ENCODE assay signal across 8 mouse cellular contexts in the genomic region with DNA sequence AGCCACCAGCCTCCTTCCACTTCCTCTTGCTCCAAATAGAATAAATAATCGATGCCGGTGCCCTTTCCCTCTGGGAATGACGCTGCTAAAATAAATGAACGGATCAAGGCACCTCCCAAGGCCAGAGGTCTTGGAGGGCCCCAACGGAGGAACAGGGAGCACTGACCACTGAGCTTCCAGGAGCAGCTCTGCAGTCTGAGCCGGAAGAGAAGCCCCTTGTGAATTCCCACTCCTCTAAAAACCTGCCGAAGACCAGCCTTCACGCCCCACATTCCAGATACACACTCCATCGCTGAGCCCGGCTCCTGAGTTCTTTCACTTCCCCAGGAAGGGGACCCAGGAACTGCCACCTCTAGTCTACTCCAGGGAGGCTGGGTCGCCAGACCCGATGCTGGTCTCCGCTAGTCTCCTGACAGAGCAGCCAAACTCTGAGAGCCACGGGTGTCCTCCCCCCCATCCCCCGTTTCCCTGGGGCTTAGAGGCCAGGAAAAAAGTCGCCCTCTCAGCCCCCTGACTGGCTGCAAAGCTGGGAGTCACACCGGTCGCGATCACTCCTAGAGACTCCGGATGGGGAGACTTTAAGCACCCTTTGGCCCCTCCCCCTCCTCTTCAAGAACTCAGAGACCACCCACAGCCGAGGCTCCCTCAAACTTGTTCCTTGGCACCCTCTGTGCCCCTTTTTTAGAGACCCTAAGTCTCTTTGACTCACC. TPM values are rescaled to one million over a fixed set of nuclear protein-coding genes. Genes with fewer than 3 reads are reported as not detected.
DNase-seq lines count a peak whose midpoint lies in the region; ATAC-seq and TF ChIP-seq lines count a peak whose summit lies in the region.

No protein-coding gene starts in this region.

- no peak for TF ChIP-seq CTCF in testis, adult 2 months (IDR thresholded peaks at IDR 0.05; ENCODE audit: control insufficient read depth, insufficient read depth, insufficient replicate concordance, low read depth, low read length)
- TF ChIP-seq CTCF in cortical plate, adult 2 months (IDR thresholded peaks at IDR 0.05; ENCODE audit: extremely low read depth, insufficient read depth, low read length), result no peak

- H3K36me3 ChIP-seq in testis, adult 2 months (ENCODE audit: control insufficient read depth, insufficient read depth, low read length), result no peaks in the 10 kb centered on the region
- peaks cover 8% of the 10 kb centered on the region for H3K36me3 ChIP-seq in heart, embryonic 16.5 days (ENCODE audit: control insufficient read depth, insufficient read depth)
- H3K36me3 ChIP-seq in limb, embryonic 11.5 days (ENCODE audit: control insufficient read depth, insufficient read depth, low read length), result no peaks in the 10 kb centered on the region
- H3K36me3 ChIP-seq in midbrain, embryonic 11.5 days (ENCODE audit: control insufficient read depth, insufficient read depth, low read length), result peaks cover 8% of the 10 kb centered on the region

- peak overlapping the region; percentile 93 for H3K9ac ChIP-seq in heart, embryonic 16.5 days (ENCODE audit: low read length)
- peak overlapping the region; percentile 97 for H3K9ac ChIP-seq in limb, embryonic 11.5 days (ENCODE audit: low read length)
- H3K9ac ChIP-seq in midbrain, embryonic 11.5 days (ENCODE audit: low read length), result peak overlapping the region; percentile 93

- no peak for TF ChIP-seq POLR2A in testis, adult 2 months (IDR thresholded peaks at IDR 0.05; ENCODE audit: control insufficient read depth, low read depth, low read length)
- TF ChIP-seq POLR2A in cortical plate, adult 2 months (IDR thresholded peaks at IDR 0.05; ENCODE audit: extremely low read depth, insufficient read depth, low read length), result no peak

- H3K9me3 ChIP-seq in heart, embryonic 16.5 days (replicated peaks; ENCODE audit: control insufficient read depth, low read length), result no peaks in the 10 kb centered on the region
- no peaks in the 10 kb centered on the region for H3K9me3 ChIP-seq in limb, embryonic 11.5 days (ENCODE audit: control insufficient read depth, low read length)
- no peaks in the 10 kb centered on the region for H3K9me3 ChIP-seq in midbrain, embryonic 11.5 days (ENCODE audit: control insufficient read depth, low read length)

- no peaks in the 10 kb centered on the region for H3K27me3 ChIP-seq in testis, adult 2 months (ENCODE audit: control insufficient read depth, insufficient read depth, low read length)
- H3K27me3 ChIP-seq in heart, embryonic 16.5 days (ENCODE audit: control insufficient read depth, insufficient read depth, low read length), result no peaks in the 10 kb centered on the region
- H3K27me3 ChIP-seq in limb, embryonic 11.5 days (ENCODE audit: control insufficient read depth, insufficient read depth, low read length), result no peaks in the 10 kb centered on the region
- no peaks in the 10 kb centered on the region for H3K27me3 ChIP-seq in midbrain, embryonic 11.5 days (ENCODE audit: control insufficient read depth, insufficient read depth, low read length)

- peak overlapping the region; percentile 91 for H3K4me2 ChIP-seq in heart, embryonic 16.5 days (ENCODE audit: low read depth, low read length)
- peak overlapping the region; percentile 88 for H3K4me2 ChIP-seq in limb, embryonic 11.5 days (ENCODE audit: low read depth, severe bottlenecking)
- peak overlapping the region; percentile 89 for H3K4me2 ChIP-seq in midbrain, embryonic 11.5 days

- no peak for DNase-seq in testis, postnatal 14 days (ENCODE audit: low spot score)
- DNase-seq in limb, embryonic 11.5 days (ENCODE audit: low spot score), result peak; percentile 72
- DNase-seq in midbrain, embryonic 11.5 days (ENCODE audit: low spot score, missing footprints), result peak; percentile 97
- peak; percentile 80 to 83 for DNase-seq in thymus, postnatal 36 days
- no peak for DNase-seq in layer of hippocampus, adult 8-10 months (ENCODE audit: low spot score in 2 of 2)

- 3% methylated on average over 21 of the region's 21 CpGs for WGBS in heart, embryonic 16.5 days
- WGBS in limb, embryonic 11.5 days, result 2% methylated on average over 21 of the region's 21 CpGs
- WGBS in midbrain, embryonic 11.5 days, result 2% methylated on average over 21 of the region's 21 CpGs

- H3K4me3 ChIP-seq in testis, adult 2 months (ENCODE audit: control insufficient read depth, low read depth, low read length), result peak overlapping the region; percentile 91
- H3K4me3 ChIP-seq in cortical plate, adult 2 months (ENCODE audit: insufficient read depth, low read length), result peak overlapping the region; percentile 98
- H3K4me3 ChIP-seq in heart, embryonic 16.5 days (ENCODE audit: low read length), result peak overlapping the region; percentile 86
- peak overlapping the region; percentile 83 for H3K4me3 ChIP-seq in limb, embryonic 11.5 days (ENCODE audit: low read depth, low read length)
- peak overlapping the region; percentile 84 for H3K4me3 ChIP-seq in midbrain, embryonic 11.5 days (ENCODE audit: low read depth, low read length)

- H3K27ac ChIP-seq in testis, adult 2 months (ENCODE audit: control insufficient read depth, insufficient read depth, low read depth, low read length), result peak overlapping the region; percentile 85
- 0 out of 2 replicates have a peak overlapping the region, but pooled peaks have one; percentile 1 for H3K27ac ChIP-seq in cortical plate, adult 2 months (ENCODE audit: insufficient read depth, low read length)
- peak overlapping the region; percentile 88 for H3K27ac ChIP-seq in heart, embryonic 16.5 days (ENCODE audit: low read length)
- H3K27ac ChIP-seq in limb, embryonic 11.5 days (replicated peaks; ENCODE audit: low read depth, low read length), result peak overlapping the region; percentile 81
- H3K27ac ChIP-seq in midbrain, embryonic 11.5 days (ENCODE audit: low read depth, low read length), result peak overlapping the region; percentile 70

- peak; percentile 34 for ATAC-seq in heart, embryonic 16.5 days (replicated peaks; ENCODE audit: extremely low read depth, insufficient read depth, low FRiP score)
- peak; percentile 60 for ATAC-seq in limb, embryonic 11.5 days (ENCODE audit: insufficient number of reproducible peaks, low FRiP score, low TSS enrichment, low read depth)
- ATAC-seq in midbrain, embryonic 11.5 days (ENCODE audit: low FRiP score), result peak; percentile 54

- peaks cover 25% of the 10 kb centered on the region for H3K4me1 ChIP-seq in testis, adult 2 months (ENCODE audit: control insufficient read depth, insufficient read depth, low read length)
- H3K4me1 ChIP-seq in cortical plate, adult 2 months (ENCODE audit: control insufficient read depth, insufficient read depth, low read length), result no peaks in the 10 kb centered on the region
- peaks cover 18% of the 10 kb centered on the region for H3K4me1 ChIP-seq in heart, embryonic 16.5 days (ENCODE audit: control insufficient read depth, insufficient read depth, low read length)
- H3K4me1 ChIP-seq in limb, embryonic 11.5 days (ENCODE audit: control insufficient read depth, insufficient read depth, low read length), result peaks cover 10% of the 10 kb centered on the region
- peaks cover 16% of the 10 kb centered on the region for H3K4me1 ChIP-seq in midbrain, embryonic 11.5 days (ENCODE audit: control insufficient read depth, insufficient read depth, low read length)

RNA-seq across cellular contexts. Expression of a gene that starts 1.2 kb away (rescaled TPM):
- 29.1 and 40.3 TPM in 2 replicates for polyA plus RNA-seq in testis, adult 2 months (2012; rRNA removed)
- polyA plus RNA-seq in cortical plate, adult 2 months (2012; rRNA removed), result 31.2 and 31.9 TPM in 2 replicates
- 48.2 and 50.7 TPM in 2 replicates for polyA plus RNA-seq in heart, embryonic 16.5 days (2015; fragmentation: Nextera tagmentation; extraction: Ambion mirVana)
- 126 and 135 TPM in 2 replicates for polyA plus RNA-seq in limb, embryonic 11.5 days (2014; fragmentation: Nextera tagmentation; extraction: Ambion mirVana)
- 86.5 and 88.1 TPM in 2 replicates for polyA plus RNA-seq in midbrain, embryonic 11.5 days (2014; fragmentation: Nextera tagmentation; extraction: Ambion mirVana)
- 10 to 100 TPM; 26.8 to 35.0 (median 32.8) TPM for total RNA-seq in layer of hippocampus, adult 8-10 months (2022)

Comparison
In these comparisons a context has a peak if more than half of its experiments do, and no peak if none do; other contexts are left out.
1. H3K27ac ChIP-seq: peak in every context shown above with its lines; median percentile 88 in heart, embryonic 16.5 days; 85 in testis, adult 2 months; 81 in limb, embryonic 11.5 days; 70 in midbrain, embryonic 11.5 days; 1 in cortical plate, adult 2 months.
2. DNase-seq: peak in limb, embryonic 11.5 days (single experiment), midbrain, embryonic 11.5 days (single experiment) and thymus, postnatal 36 days (2 of 2); none in testis, postnatal 14 days (single experiment) and layer of hippocampus, adult 8-10 months (0 of 2).
3. Peak in every context shown above with its lines, with median percentiles within 50 percentile points of each other: H3K4me3 ChIP-seq, ATAC-seq, H3K4me2 ChIP-seq and H3K9ac ChIP-seq.